Mouse (Mus musculus) forelimb bud, embryonic 11.5 days (tissue): Measurements from ENCODE around the gene Mfsd11.
"Not testable (repeated sequence)": the region's sequence is repeated elsewhere in the genome, so short reads cannot be mapped to it uniquely, and the experiment has no call there.

ENCODE experiments used
- DNase-seq: peaks from one replicate; pipeline ENCODE4 v3.0.0-alpha.2; 2012; ENCODE audit warnings: low read depth, low spot score

The Mfsd11 gene

GRCm38 (mm10) chr11:116847187-116848085, 4.8 kb upstream of the Mfsd11 start:
- no peak for DNase-seq

- DNase-seq = no peak
Measured at GRCm38 (mm10) chr11:116848086-116848876, 4.0 kb upstream of the Mfsd11 start.

- not testable (repeated sequence) for DNase-seq
Measured at GRCm38 (mm10) chr11:116848877-116849178, 3.4 kb upstream of the Mfsd11 start.

GRCm38 (mm10) chr11:116849587-116849986, 2.7 kb upstream of the Mfsd11 start:
- no peak for DNase-seq

- no peak for DNase-seq
Measured at GRCm38 (mm10) chr11:116850085-116850484, 2.2 kb upstream of the Mfsd11 start.

- DNase-seq = no peak
Measured at GRCm38 (mm10) chr11:116850833-116851477, 1.3 kb upstream of the Mfsd11 start.

GRCm38 (mm10) chr11:116851576-116852290, 507 bp upstream of the Mfsd11 start:
- no peak for DNase-seq

- peak; percentile 95 for DNase-seq
Measured at GRCm38 (mm10) chr11:116852891-116853511, 761 bp downstream of the Mfsd11 start, which contains the start of gene Srsf2. TSS of gene Srsf2 (minus strand) at chr11:116853094.

GRCm38 (mm10) chr11:116853512-116853928, 1.3 kb downstream of the Mfsd11 start:
- DNase-seq = peak; percentile 92

- no peak for DNase-seq
Measured at GRCm38 (mm10) chr11:116854279-116854678, 2.0 kb downstream of the Mfsd11 start.

GRCm38 (mm10) chr11:116857183-116857850, 5.1 kb downstream of the Mfsd11 start:
- DNase-seq = peak; percentile 44

GRCm38 (mm10) chr11:116864444-116864843, 12.2 kb downstream of the Mfsd11 start:
- no peak for DNase-seq

- no peak for DNase-seq
Measured at GRCm38 (mm10) chr11:116865945-116866585, 13.8 kb downstream of the Mfsd11 start.

- no peak for DNase-seq
Measured at GRCm38 (mm10) chr11:116868129-116868528, 15.9 kb downstream of the Mfsd11 start.

GRCm38 (mm10) chr11:116869223-116869622, 17.0 kb downstream of the Mfsd11 start:
- no peak for DNase-seq

GRCm38 (mm10) chr11:116869641-116870040, 17.4 kb downstream of the Mfsd11 start:
- no peak for DNase-seq

GRCm38 (mm10) chr11:116871538-116871937, 19.3 kb downstream of the Mfsd11 start:
- no peak for DNase-seq

- no peak for DNase-seq
Measured at GRCm38 (mm10) chr11:116873987-116874386, 21.7 kb downstream of the Mfsd11 start.

- DNase-seq = no peak
Measured at GRCm38 (mm10) chr11:116878454-116878853, 26.2 kb downstream of the Mfsd11 start.

GRCm38 (mm10) chr11:116880839-116881238, 28.6 kb downstream of the Mfsd11 start:
- no peak for DNase-seq
